Mouse (Mus musculus) MEL (cell line): ENCODE measurements around the gene Ddx49.

Source experiments
- BHLHE40 ChIP-seq: IDR thresholded peaks from 2 replicates; pipeline ENCODE4 v1.6.1; 2012; ENCODE audit warnings: low read depth, mild to moderate bottlenecking, inconsistent platforms, low read length, improper control_type of control experiment, borderline replicate concordance
- CTCF ChIP-seq, 3 experiments: IDR thresholded peaks in 2 of 3; conservative IDR thresholded peaks in 1 of 3; 2 replicates each; pipeline ENCODE4 v1.5.1; 2011 to 2012; ENCODE audit warnings: low read length in 3 of 3, low read depth in 2 of 3, mild to moderate bottlenecking in 2 of 3, improper control_type of control experiment in 1 of 3, inconsistent platforms in 1 of 3, mixed read lengths in 1 of 3, moderate library complexity in 1 of 3; ENCODE audit not compliant: control insufficient read depth in 1 of 3, insufficient read depth in 1 of 3, poor library complexity in 1 of 3, severe bottlenecking in 1 of 3
- GATA1 ChIP-seq: IDR thresholded peaks from 2 replicates; pipeline ENCODE4 v1.6.1; 2011; ENCODE audit warnings: low read depth, low read length, improper control_type of control experiment
- MAZ ChIP-seq: IDR thresholded peaks from 2 replicates; pipeline ENCODE4 v1.6.1; 2012; ENCODE audit warnings: low read depth, mild to moderate bottlenecking, inconsistent platforms, low read length, improper control_type of control experiment
- MXI1 ChIP-seq: IDR thresholded peaks from 2 replicates; pipeline ENCODE4 v1.6.1; 2011; ENCODE audit warnings: mild to moderate bottlenecking, low read depth, low read length, improper control_type of control experiment
- POLR2A ChIP-seq, 2 experiments: IDR thresholded peaks; 2 replicates each; pipeline ENCODE4 v1.6.1; 2011 to 2012; ENCODE audit warnings: low read length in 2 of 2, mild to moderate bottlenecking in 2 of 2, control low read depth in 1 of 2, improper control_type of control experiment in 1 of 2, low read depth in 1 of 2, moderate library complexity in 1 of 2; ENCODE audit not compliant: control insufficient read depth in 1 of 2, insufficient read depth in 1 of 2, poor library complexity in 1 of 2
- POLR2AphosphoS2 ChIP-seq: IDR thresholded peaks from 2 replicates; pipeline ENCODE4 v1.6.1; 2011; ENCODE audit warnings: low read length, improper control_type of control experiment
- RAD21 ChIP-seq: IDR thresholded peaks from 2 replicates; pipeline ENCODE4 v1.6.1; 2011; ENCODE audit warnings: mild to moderate bottlenecking, low read depth, low read length, improper control_type of control experiment
- TAL1 ChIP-seq: IDR thresholded peaks from 2 replicates; pipeline ENCODE4 v1.6.1; 2012; ENCODE audit warnings: mild to moderate bottlenecking, inconsistent platforms, low read length, moderate library complexity, mixed read lengths
- ZKSCAN1 ChIP-seq: IDR thresholded peaks from 2 replicates; pipeline ENCODE4 v1.6.1; 2012; ENCODE audit warnings: low read depth, mild to moderate bottlenecking, inconsistent platforms, low read length, improper control_type of control experiment, moderate library complexity
- ZNF384 ChIP-seq: IDR thresholded peaks from 2 replicates; pipeline ENCODE4 v1.6.1; 2012; ENCODE audit warnings: low read depth, mild to moderate bottlenecking, inconsistent platforms, low read length, improper control_type of control experiment

- no peak for TF ChIP-seq CTCF (IDR thresholded peaks at IDR 0.05 in 2 of 3, conservative IDR thresholded peaks at IDR 0.05 in 1 of 3; ENCODE audit: control insufficient read depth in 1 of 3, insufficient read depth in 1 of 3, low read depth in 2 of 3, low read length in 3 of 3, poor library complexity in 1 of 3, severe bottlenecking in 1 of 3)
- no peak for TF ChIP-seq TAL1
- TF ChIP-seq ZKSCAN1, result no peak
- no peak for TF ChIP-seq BHLHE40
- TF ChIP-seq POLR2A (IDR thresholded peaks at IDR 0.05; ENCODE audit: control insufficient read depth in 1 of 2, insufficient read depth in 1 of 2, low read depth in 1 of 2, low read length in 2 of 2, poor library complexity in 1 of 2), result no peak
- no peak for TF ChIP-seq ZNF384
- TF ChIP-seq RAD21, result no peak
- TF ChIP-seq GATA1, result no peak
- TF ChIP-seq MXI1, result no peak
- no peak for TF ChIP-seq MAZ
- no peak for TF ChIP-seq POLR2AphosphoS2
Measured at GRCm38 (mm10) chr8:70257456-70257855, 44.8 kb downstream of the Ddx49 start.
